Mouse (Mus musculus) intestine, postnatal 0 days (tissue): ENCODE measurements around the gene Mybl2. TPM values are rescaled to one million over a fixed set of nuclear protein-coding genes. Genes with fewer than 3 reads are reported as not detected.

Source experiments
- ATAC-seq: fragments of 200-750 bp; cut with Nextera tagmentation; 2 replicates; pipeline ENCODE4 v1.8.0; 2017; ENCODE audit warnings: mild to moderate bottlenecking, moderate TSS enrichment, moderate library complexity
- H3K27ac ChIP-seq: fragments of 300-500 bp; sonication (generic); 2 replicates; pipeline ENCODE4 v1.5.1; 2014; ENCODE audit warnings: mild to moderate bottlenecking, low read depth, low read length, moderate library complexity
- H3K27me3 ChIP-seq: fragments of 300-500 bp; sonication (generic); replicated peaks from 2 replicates; pipeline ENCODE4 v1.6.1; 2014; ENCODE audit warnings: low read length, mixed read lengths; ENCODE audit not compliant: control insufficient read depth, insufficient read depth
- H3K36me3 ChIP-seq: fragments of 300-500 bp; sonication (generic); 2 replicates; pipeline ENCODE4 v1.6.1; 2014; ENCODE audit warnings: mild to moderate bottlenecking, moderate library complexity; ENCODE audit not compliant: control insufficient read depth, insufficient read depth
- H3K4me1 ChIP-seq: fragments of 300-500 bp; sonication (generic); replicated peaks from 2 replicates; pipeline ENCODE4 v1.6.1; 2014; ENCODE audit warnings: antibody characterized with exemption, low read length, mixed read lengths; ENCODE audit not compliant: control insufficient read depth, insufficient read depth
- H3K4me2 ChIP-seq: fragments of 300-500 bp; sonication (generic); replicated peaks from 2 replicates; pipeline ENCODE4 v1.6.1; 2014; ENCODE audit warnings: low read depth, mild to moderate bottlenecking, moderate library complexity
- H3K4me3 ChIP-seq: fragments of 300-500 bp; sonication (generic); 2 replicates; pipeline ENCODE4 v1.5.1; 2014; ENCODE audit warnings: low read depth, low read length
- H3K9ac ChIP-seq: fragments of 300-500 bp; sonication (generic); 2 replicates; pipeline ENCODE4 v1.6.1; 2014; ENCODE audit warnings: mild to moderate bottlenecking, low read depth, low read length
- H3K9me3 ChIP-seq: fragments of 300-500 bp; sonication (generic); 2 replicates; pipeline ENCODE4 v1.6.1; 2016; ENCODE audit warnings: mixed run types; ENCODE audit not compliant: control insufficient read depth
- CTCF ChIP-seq: sonication (generic); IDR thresholded peaks from 2 replicates; pipeline ENCODE4 v1.5.1; 2016; ENCODE audit warnings: low read depth, mild to moderate bottlenecking, control low read depth, antibody characterized with exemption, moderate library complexity
- WGBS: fragments of 180-500 bp; shearing (Covaris S2); extraction: QIAGEN DNeasy Blood & Tissue Kit; methylation state at CpG from one replicate; pipeline ENCODE4 v1.1.7; 2014; 5-methylcytosine and 5-hydroxymethylcytosine counted together
- polyA plus RNA-seq: library from polyadenylated mRNA; unstranded; fragments of >200 nt; fragmentation: Nextera tagmentation; extraction: Ambion mirVana; gene quantifications from 2 replicates; pipeline ENCODE4 v1.2.1, GENCODE M21; 2015

Mybl2 gene
- polyA plus RNA-seq: 4.4 and 5.1 TPM in 2 replicates

DNA sequence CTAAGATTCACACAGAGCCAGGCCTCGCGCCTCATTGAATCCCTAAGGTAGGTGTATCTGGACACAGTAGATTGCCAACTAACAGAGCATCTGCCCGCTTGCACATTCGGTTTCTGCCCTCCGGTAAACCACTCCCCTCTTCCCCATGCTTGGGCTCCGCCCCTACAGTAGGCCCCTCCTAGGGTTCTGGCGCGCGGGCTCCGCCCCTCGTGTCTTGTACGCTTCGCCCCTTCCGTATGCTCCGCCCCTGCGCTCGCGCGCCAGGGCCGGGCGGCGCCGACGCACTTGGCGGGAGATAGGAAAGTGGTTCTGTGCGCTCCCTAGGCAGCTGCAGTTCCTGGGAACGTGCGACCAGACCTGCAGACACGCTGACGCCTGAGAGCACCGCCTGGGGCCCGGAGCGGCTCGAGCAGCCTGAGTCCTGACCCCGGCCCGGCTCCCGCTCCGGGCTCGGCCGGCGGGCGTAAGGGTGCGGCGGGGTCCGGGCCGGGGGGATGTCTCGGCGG lies at the start of gene Mybl2:
Mybl2 (plus strand) TSS at position 353 of the 506 bp plus-strand sequence.
- no peak within 1 kb of the TSS for H3K27ac ChIP-seq
- no peaks in the 10 kb centered on the region for H3K4me1 ChIP-seq
- H3K27me3 ChIP-seq: no peaks in the 10 kb centered on the region
- H3K9me3 ChIP-seq: no peaks in the 10 kb centered on the region
- peak within 1 kb of the TSS; percentile 62 for H3K4me3 ChIP-seq
- no peaks in the 10 kb centered on the region for H3K36me3 ChIP-seq
- H3K4me2 ChIP-seq: peak within 1 kb of the TSS; percentile 100
- under 1% methylated on average over 48 of the region's 48 CpGs for WGBS
- no peak for TF ChIP-seq CTCF
- peak; percentile 98 for ATAC-seq
- H3K9ac ChIP-seq: peak within 1 kb of the TSS; percentile 51

DNA sequence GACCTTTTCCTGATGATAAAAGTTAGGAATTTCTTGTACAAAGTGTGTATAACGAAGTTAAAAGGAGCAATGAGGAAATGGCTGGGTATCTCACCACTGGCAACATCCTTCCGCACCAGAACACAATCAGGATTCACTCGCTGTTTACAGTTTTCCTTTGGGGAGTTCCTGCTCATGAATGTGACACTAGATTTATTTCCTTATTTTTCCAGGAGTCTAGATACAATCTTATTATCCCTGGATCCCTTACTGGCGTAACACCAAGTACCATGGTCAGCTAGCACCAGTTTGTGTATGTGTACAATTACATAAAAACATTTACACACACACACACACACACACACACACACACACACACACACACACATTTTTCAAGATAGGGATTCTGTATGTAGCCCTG lies 47.2 kb upstream of the Mybl2 start:
- H3K36me3 ChIP-seq: no peaks in the 10 kb centered on the region
- no peak for ATAC-seq
- TF ChIP-seq CTCF: no peak
- H3K4me3 ChIP-seq: no peak overlapping the region
- 64% methylated on average over 4 of the region's 4 CpGs for WGBS
- no peaks in the 10 kb centered on the region for H3K9me3 ChIP-seq
- no peak overlapping the region for H3K27ac ChIP-seq
- no peak overlapping the region for H3K4me2 ChIP-seq
- no peaks in the 10 kb centered on the region for H3K4me1 ChIP-seq
- no peak overlapping the region for H3K9ac ChIP-seq
- 0 out of 2 replicates have a peak, but pooled peaks cover 3% of the 10 kb centered on the region for H3K27me3 ChIP-seq

DNA sequence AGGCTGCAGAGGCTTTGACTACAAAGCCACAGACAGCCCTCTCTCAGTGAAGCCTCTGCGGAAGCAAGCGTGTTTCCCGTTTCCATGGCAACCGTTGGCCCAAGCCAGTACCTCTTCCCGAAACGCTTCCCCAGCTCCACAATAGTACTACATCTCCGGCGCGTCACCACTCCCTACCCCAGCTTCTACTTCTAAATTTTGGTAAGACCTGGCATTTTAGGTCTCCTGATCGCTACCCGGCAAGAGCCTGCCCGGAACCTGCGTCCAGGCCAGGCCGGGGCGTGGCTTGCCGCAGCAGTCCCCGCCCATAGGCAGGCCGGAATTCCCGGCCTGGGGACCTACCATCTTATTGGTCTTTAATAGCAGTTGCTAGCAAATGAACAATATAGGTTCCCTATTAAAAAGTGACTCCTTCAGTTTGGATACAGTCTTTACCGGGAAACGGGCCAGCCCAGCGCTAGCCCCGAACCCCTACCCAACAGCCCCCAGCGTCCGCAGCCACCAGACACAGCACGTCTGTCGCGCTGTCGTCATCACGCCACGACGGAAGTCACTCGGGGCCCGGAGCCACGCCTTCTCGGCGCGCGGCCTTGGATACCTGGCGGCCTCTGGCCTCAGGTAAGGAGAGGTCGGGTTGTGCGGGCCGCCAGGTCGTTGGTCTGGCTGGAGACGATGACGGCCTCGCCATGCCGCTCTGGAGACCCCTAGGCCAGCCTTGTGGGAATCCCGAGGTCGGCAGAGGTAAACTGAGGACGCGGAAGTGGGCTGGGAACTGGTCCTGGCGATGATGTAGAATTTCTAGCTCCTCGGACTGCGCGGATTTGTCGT lies 37.4 kb upstream of the Mybl2 start, which contains the start of gene Ift52:
Ift52 (plus strand) TSS at position 439 of the 828 bp plus-strand sequence.
- Histone ChIP-seq H3K4me1 (no peaks in the 10 kb centered on the region), H3K9ac (peak within 1 kb of the TSS; percentile 71), H3K27ac (peak within 1 kb of the TSS; percentile 74), H3K36me3 (no peaks in the 10 kb centered on the region; the same call in 1 of the 2 replicates), H3K4me3 (peak within 1 kb of the TSS; percentile 93), H3K9me3 (no peaks in the 10 kb centered on the region), H3K27me3 (no peaks in the 10 kb centered on the region), H3K4me2 (peak within 1 kb of the TSS; percentile 71)
- under 1% methylated on average over 57 of the region's 57 CpGs for WGBS
- TF ChIP-seq CTCF: no peak
- ATAC-seq: peak; percentile 96

DNA sequence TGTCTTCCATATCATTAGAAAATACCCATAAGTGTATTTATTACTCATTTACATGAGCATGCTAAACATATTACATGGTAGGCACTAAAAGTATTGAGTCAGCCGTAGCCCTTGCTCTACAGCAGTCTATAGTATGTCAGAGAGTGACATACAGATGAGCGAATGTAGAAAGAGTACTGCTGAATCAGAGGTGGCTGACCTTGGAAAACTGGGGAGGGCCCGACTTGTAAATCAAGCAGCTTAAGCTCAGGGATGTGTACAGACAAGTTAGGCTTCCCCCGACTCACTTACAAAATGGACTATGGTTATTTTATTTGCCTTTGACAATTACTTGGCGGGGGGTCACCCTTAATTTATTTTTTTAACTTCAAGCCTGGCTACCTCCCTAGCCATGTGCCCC lies 23.2 kb upstream of the Mybl2 start:
- WGBS: 92% methylated on average over 5 of the region's 5 CpGs
- H3K9me3 ChIP-seq: no peaks in the 10 kb centered on the region
- H3K4me1 ChIP-seq: no peaks in the 10 kb centered on the region
- no peak overlapping the region for H3K9ac ChIP-seq
- no peak overlapping the region for H3K27ac ChIP-seq
- no peak overlapping the region for H3K4me2 ChIP-seq
- no peak for ATAC-seq
- H3K36me3 ChIP-seq: peaks cover 80% of the 10 kb centered on the region
- H3K27me3 ChIP-seq: no peaks in the 10 kb centered on the region
- TF ChIP-seq CTCF: no peak
- H3K4me3 ChIP-seq: no peak overlapping the region

- H3K9me3 ChIP-seq: no peaks in the 10 kb centered on the region
- no peak for TF ChIP-seq CTCF
- H3K4me3 ChIP-seq: no peak overlapping the region
- H3K4me2 ChIP-seq: no peak overlapping the region
- no peak overlapping the region for H3K9ac ChIP-seq
- H3K27ac ChIP-seq: no peak overlapping the region
- no peaks in the 10 kb centered on the region for H3K27me3 ChIP-seq
- peaks cover 76% of the 10 kb centered on the region for H3K36me3 ChIP-seq
- no peak for ATAC-seq
- WGBS: 70% methylated on average over 2 of the region's 2 CpGs
- H3K4me1 ChIP-seq: no peaks in the 10 kb centered on the region
These were observed 22.7 kb upstream of the Mybl2 start for GRCm38 (mm10) chr2:163031757-163032156.

DNA sequence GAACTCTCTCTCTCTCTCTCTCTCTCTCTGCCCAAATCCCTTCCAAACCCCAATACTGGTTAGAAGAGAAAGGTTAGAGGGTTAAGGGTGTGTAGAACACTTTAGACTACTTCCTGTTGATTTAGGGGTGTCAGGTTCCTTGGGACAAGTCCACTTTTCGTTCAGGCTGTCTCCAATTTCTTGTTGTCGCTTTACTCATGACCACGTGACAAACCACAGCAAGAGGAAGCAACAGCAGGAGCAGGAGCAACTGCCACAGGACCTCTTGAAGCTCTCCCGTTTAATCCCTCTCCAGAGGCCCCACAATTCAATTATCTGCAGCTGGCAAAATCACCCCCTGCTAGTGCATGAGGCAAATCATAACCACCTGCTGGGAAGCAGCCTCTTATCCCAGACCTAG lies 21.9 kb upstream of the Mybl2 start:
- Histone ChIP-seq H3K27ac (no peak overlapping the region), H3K27me3 (no peaks in the 10 kb centered on the region), H3K9ac (no peak overlapping the region), H3K4me3 (no peak overlapping the region), H3K36me3 (peaks cover 74% of the 10 kb centered on the region), H3K4me2 (no peak overlapping the region), H3K9me3 (no peaks in the 10 kb centered on the region), H3K4me1 (no peaks in the 10 kb centered on the region)
- 63% methylated on average over 4 of the region's 4 CpGs for WGBS
- no peak for ATAC-seq
- TF ChIP-seq CTCF: no peak
